8 mouse cellular contexts compared by ENCODE assay signal in genomic region chr3:32397461-32398174, GRCm38 (mm10). TPM values are rescaled to one million over a fixed set of nuclear protein-coding genes. Genes with fewer than 3 reads are reported as not detected.
DNase-seq lines count a peak whose midpoint lies in the region; ATAC-seq and TF ChIP-seq lines count a peak whose summit lies in the region.

Gene Pik3ca (plus strand): TSS chr3:32397671.

- H3K36me3 ChIP-seq in ES-Bruce4 (ENCODE audit: control insufficient read depth, insufficient read depth, low read length, poor library complexity, severe bottlenecking), result no peaks in the 10 kb centered on the region
- no peaks in the 10 kb centered on the region for H3K36me3 ChIP-seq in heart, embryonic 13.5 days
- H3K36me3 ChIP-seq in kidney, postnatal 0 days (ENCODE audit: insufficient read depth, low read length), result no peaks in the 10 kb centered on the region
- H3K36me3 ChIP-seq in liver, embryonic 14.5 days (replicated peaks; ENCODE audit: control insufficient read depth, insufficient read depth, low read depth), result no peaks in the 10 kb centered on the region
- no peaks in the 10 kb centered on the region for H3K36me3 ChIP-seq in neural tube, embryonic 14.5 days (ENCODE audit: control insufficient read depth, insufficient read depth, low read length)

- peak within 1 kb of the TSS; percentile 76 for H3K4me2 ChIP-seq in heart, embryonic 13.5 days
- H3K4me2 ChIP-seq in kidney, postnatal 0 days (ENCODE audit: low read length), result peak within 1 kb of the TSS; percentile 79
- peak within 1 kb of the TSS; percentile 79 for H3K4me2 ChIP-seq in liver, embryonic 14.5 days (ENCODE audit: low read depth)
- H3K4me2 ChIP-seq in neural tube, embryonic 14.5 days (ENCODE audit: low read depth, low read length), result peak within 1 kb of the TSS; percentile 66

- H3K9ac ChIP-seq in ES-Bruce4 (ENCODE audit: low read depth, poor library complexity, severe bottlenecking), result peak within 1 kb of the TSS; percentile 83
- peak within 1 kb of the TSS; percentile 98 for H3K9ac ChIP-seq in heart, embryonic 13.5 days
- H3K9ac ChIP-seq in kidney, postnatal 0 days (ENCODE audit: low read depth, low read length), result peak within 1 kb of the TSS; percentile 97
- H3K9ac ChIP-seq in liver, embryonic 14.5 days (replicated peaks), result peak within 1 kb of the TSS; percentile 87
- peak within 1 kb of the TSS; percentile 96 for H3K9ac ChIP-seq in neural tube, embryonic 14.5 days (replicated peaks; ENCODE audit: low read depth, low read length)

- no peak for TF ChIP-seq POLR2A in ES-Bruce4 (IDR thresholded peaks at IDR 0.05; ENCODE audit: insufficient read depth, low read length)

- ATAC-seq in erythroid progenitor cell, adult 5-6 weeks (replicated peaks; ENCODE audit: low FRiP score, poor library complexity, severe bottlenecking), result peak; percentile 43
- peak; percentile 52 for ATAC-seq in heart, embryonic 13.5 days (ENCODE audit: extremely low read depth, insufficient number of reproducible peaks, low FRiP score, low TSS enrichment)
- ATAC-seq in kidney, postnatal 0 days (replicated peaks; ENCODE audit: low FRiP score, low read depth), result peak; percentile 58
- ATAC-seq in liver, embryonic 14.5 days (ENCODE audit: insufficient read depth), result peak; percentile 73
- peak; percentile 72 for ATAC-seq in neural tube, embryonic 14.5 days (ENCODE audit: low read depth)

- 0 out of 2 replicates have a peak within 1 kb of the TSS, but pooled peaks have one; percentile 10 for H3K27ac ChIP-seq in ES-Bruce4 (ENCODE audit: insufficient read depth, low read length)
- peak within 1 kb of the TSS; percentile 86 for H3K27ac ChIP-seq in brown adipose tissue, adult 24 weeks (replicated peaks; ENCODE audit: low read depth, low read length)
- H3K27ac ChIP-seq in heart, embryonic 13.5 days (replicated peaks), result peak within 1 kb of the TSS; percentile 98
- peak within 1 kb of the TSS; percentile 100 for H3K27ac ChIP-seq in kidney, postnatal 0 days
- peak within 1 kb of the TSS; percentile 88 for H3K27ac ChIP-seq in liver, embryonic 14.5 days
- H3K27ac ChIP-seq in neural tube, embryonic 14.5 days (ENCODE audit: low read depth, low read length), result peak within 1 kb of the TSS; percentile 94

- peak; percentile 64 for DNase-seq in kidney, postnatal 0 days (ENCODE audit: low spot score)
- DNase-seq in liver, embryonic 14.5 days (ENCODE audit: low read depth in 3 of 3, low spot score in 3 of 3), result peak in 2 of 3 experiments; percentile 30 to 37
- peak; percentile 51 to 52 for DNase-seq in thymus, adult 18-20 months

- under 1% methylated on average over 47 of the region's 65 CpGs for WGBS in heart, embryonic 13.5 days
- WGBS in kidney, postnatal 0 days, result 1% methylated on average over 45 of the region's 65 CpGs
- under 1% methylated on average over 48 of the region's 65 CpGs for WGBS in liver, embryonic 14.5 days (ENCODE audit: insufficient replicate concordance)
- under 1% methylated on average over 52 of the region's 65 CpGs for WGBS in neural tube, embryonic 14.5 days

- no peak for TF ChIP-seq EP300 in ES-Bruce4 (IDR thresholded peaks at IDR 0.05; ENCODE audit: insufficient read depth, low read depth, low read length)
- TF ChIP-seq EP300 in liver, embryonic 14.5 days (IDR thresholded peaks at IDR 0.05; ENCODE audit: low read depth), result no peak

- H3K4me1 ChIP-seq in ES-Bruce4 (ENCODE audit: control insufficient read depth, insufficient read depth, low read length), result no peaks in the 10 kb centered on the region
- peaks cover 15% of the 10 kb centered on the region for H3K4me1 ChIP-seq in brown adipose tissue, adult 24 weeks (ENCODE audit: control insufficient read depth, insufficient read depth, insufficient read length, low read length)
- peaks cover 39% of the 10 kb centered on the region for H3K4me1 ChIP-seq in heart, embryonic 13.5 days
- H3K4me1 ChIP-seq in kidney, postnatal 0 days (replicated peaks; ENCODE audit: insufficient read depth, low read length), result peaks cover 23% of the 10 kb centered on the region
- peaks cover 6 to 24% of the 10 kb centered on the region in 2 experiments for H3K4me1 ChIP-seq in liver, embryonic 14.5 days (replicated peaks; ENCODE audit: control insufficient read depth in 2 of 2, insufficient read depth in 2 of 2, low read length in 1 of 2)
- peaks cover 20% of the 10 kb centered on the region for H3K4me1 ChIP-seq in neural tube, embryonic 14.5 days (ENCODE audit: control insufficient read depth, insufficient read depth, low read length)

- no peaks in the 10 kb centered on the region for H3K9me3 ChIP-seq in ES-Bruce4 (replicated peaks; ENCODE audit: control insufficient read depth, insufficient read depth, low read length, poor library complexity, severe bottlenecking)
- H3K9me3 ChIP-seq in heart, embryonic 13.5 days, result no peaks in the 10 kb centered on the region
- H3K9me3 ChIP-seq in kidney, postnatal 0 days (replicated peaks; ENCODE audit: low read length), result no peaks in the 10 kb centered on the region
- no peaks in the 10 kb centered on the region for H3K9me3 ChIP-seq in liver, embryonic 14.5 days (ENCODE audit: control insufficient read depth, low read length)
- H3K9me3 ChIP-seq in neural tube, embryonic 14.5 days (ENCODE audit: control insufficient read depth, low read length), result no peaks in the 10 kb centered on the region

- H3K27me3 ChIP-seq in ES-Bruce4 (ENCODE audit: control insufficient read depth, insufficient read depth, low read length, poor library complexity, severe bottlenecking), result no peaks in the 10 kb centered on the region
- no peaks in the 10 kb centered on the region for H3K27me3 ChIP-seq in heart, embryonic 13.5 days (replicated peaks)
- H3K27me3 ChIP-seq in kidney, postnatal 0 days (ENCODE audit: insufficient read depth, low read length), result no peaks in the 10 kb centered on the region
- no peaks in the 10 kb centered on the region for H3K27me3 ChIP-seq in liver, embryonic 14.5 days (ENCODE audit: control insufficient read depth, insufficient read depth, low read length)
- no peaks in the 10 kb centered on the region for H3K27me3 ChIP-seq in neural tube, embryonic 14.5 days (ENCODE audit: control insufficient read depth, insufficient read depth, low read length)

- peak within 1 kb of the TSS; percentile 81 for H3K4me3 ChIP-seq in ES-Bruce4 (ENCODE audit: low read depth, low read length)
- H3K4me3 ChIP-seq in brown adipose tissue, adult 24 weeks (ENCODE audit: insufficient read depth, low read depth, low read length), result peak within 1 kb of the TSS; percentile 88
- peak within 1 kb of the TSS; percentile 78 for H3K4me3 ChIP-seq in heart, embryonic 13.5 days
- peak within 1 kb of the TSS; percentile 78 for H3K4me3 ChIP-seq in kidney, postnatal 0 days (replicated peaks; ENCODE audit: low read depth, low read length)
- peak within 1 kb of the TSS; percentile 73 to 86 for H3K4me3 ChIP-seq in liver, embryonic 14.5 days (ENCODE audit: insufficient read depth in 1 of 2, low read depth in 2 of 2, low read length in 2 of 2)
- peak within 1 kb of the TSS; percentile 88 for H3K4me3 ChIP-seq in neural tube, embryonic 14.5 days (ENCODE audit: low read depth, low read length)

- no peak for TF ChIP-seq CTCF in ES-Bruce4 (IDR thresholded peaks at IDR 0.05; ENCODE audit: low read depth, low read length)
- TF ChIP-seq CTCF in kidney, postnatal 0 days (IDR thresholded peaks at IDR 0.05; ENCODE audit: low read depth), result no peak
- no peak; the same call in 1 of the 2 replicates for TF ChIP-seq CTCF in liver, embryonic 14.5 days (IDR thresholded peaks at IDR 0.05; ENCODE audit: low read depth)

RNA-seq across cellular contexts. Expression of gene Pik3ca, which starts in this region (rescaled TPM):
- polyA plus RNA-seq in ES-Bruce4 (2011; ENCODE audit: insufficient read depth, insufficient read length, low read depth, missing spikeins), result 22.5 and 24.0 TPM in 2 replicates
- polyA plus RNA-seq in brown adipose tissue, adult 24 weeks (2012; ENCODE audit: insufficient read depth, insufficient read length, missing spikeins), result 14.3 and 17.7 TPM in 2 replicates
- 13.3 and 20.1 TPM in 2 replicates for total RNA-seq in erythroid progenitor cell, adult 5-6 weeks (2015; ENCODE audit: low replicate concordance)
- 12.3 and 15.4 TPM in 2 replicates for total RNA-seq in erythroid progenitor cell, adult 5-6 weeks (2017; ENCODE audit: low replicate concordance)
- 5.2 and 7.4 TPM in 2 replicates for polyA plus RNA-seq in heart, embryonic 13.5 days (2015; fragmentation: Nextera tagmentation; extraction: Ambion mirVana)
- polyA plus RNA-seq in kidney, postnatal 0 days (2015; fragmentation: Nextera tagmentation; extraction: Ambion mirVana), result 11.2 and 11.4 TPM in 2 replicates
- 3.2 and 4.2 TPM in 2 replicates for polyA plus RNA-seq in liver, embryonic 14.5 days (2012; rRNA removed)
- 3.5 and 6.1 TPM in 2 replicates for polyA plus RNA-seq in liver, embryonic 14.5 days (2014; fragmentation: Nextera tagmentation; extraction: Ambion mirVana)
- polyA plus RNA-seq in neural tube, embryonic 14.5 days (2014; fragmentation: Nextera tagmentation; extraction: Ambion mirVana), result 26.0 and 26.7 TPM in 2 replicates

Comparison
In these comparisons a context has a peak if more than half of its experiments do, and no peak if none do; other contexts are left out.
1. Peak in every context shown above with its lines: DNase-seq, ATAC-seq, H3K4me3 ChIP-seq and H3K27ac ChIP-seq.
2. H3K27ac ChIP-seq: peak in every context shown above with its lines; median percentile 100 in kidney, postnatal 0 days; 98 in heart, embryonic 13.5 days; 94 in neural tube, embryonic 14.5 days; 88 in liver, embryonic 14.5 days; 86 in brown adipose tissue, adult 24 weeks; 10 in ES-Bruce4.